Comparison of ENCODE assay signal across 31 mouse cellular contexts in genomic region chr1:151783403-151783802, GRCm38 (mm10).
"Had no signal": no experiment of that assay in that cellular context is flagged by ENCODE, and none has a peak within 500 bp of the region (broad histone marks: within the 10 kb centered on the region; RNA-seq: fewer than 3 reads in every experiment).

No protein-coding gene starts in this region.

- ATAC-seq: liver, embryonic 12.5 days; liver, postnatal 0 days; lung, postnatal 0 days; midbrain, embryonic 13.5 days; midbrain, embryonic 15.5 days; midbrain, embryonic 16.5 days had no signal

- H3K4me1 ChIP-seq: limb, embryonic 10.5 days; limb, embryonic 12.5 days; limb, embryonic 13.5 days; limb, embryonic 15.5 days; lung, embryonic 15.5 days; midbrain, embryonic 12.5 days; midbrain, embryonic 13.5 days; midbrain, embryonic 15.5 days; neural tube, embryonic 12.5 days had no signal

- H3K9ac ChIP-seq: limb, embryonic 12.5 days; limb, embryonic 13.5 days; limb, embryonic 15.5 days; liver, embryonic 12.5 days; liver, embryonic 13.5 days; liver, embryonic 14.5 days; liver, embryonic 15.5 days; liver, postnatal 0 days; lung, embryonic 14.5 days; lung, embryonic 15.5 days; midbrain, embryonic 12.5 days; midbrain, embryonic 13.5 days; midbrain, embryonic 15.5 days; neural tube, embryonic 12.5 days had no signal

- H3K27me3 ChIP-seq: limb, embryonic 12.5 days; limb, embryonic 13.5 days; limb, embryonic 15.5 days; liver, embryonic 12.5 days; liver, embryonic 13.5 days; liver, embryonic 15.5 days; lung, embryonic 15.5 days; megakaryocyte, embryonic 14.5 days; midbrain, embryonic 12.5 days; midbrain, embryonic 13.5 days; midbrain, embryonic 15.5 days; neural tube, embryonic 12.5 days had no signal

- H3K4me3 ChIP-seq: limb, embryonic 10.5 days; limb, embryonic 12.5 days; limb, embryonic 13.5 days; limb, embryonic 15.5 days; liver, embryonic 12.5 days; liver, embryonic 13.5 days; liver, embryonic 15.5 days; lung, embryonic 15.5 days; megakaryocyte, embryonic 14.5 days; midbrain, embryonic 10.5 days; midbrain, embryonic 12.5 days; midbrain, embryonic 13.5 days; midbrain, embryonic 15.5 days; myocyte; neural tube, embryonic 12.5 days had no signal

- H3K4me2 ChIP-seq: limb, embryonic 12.5 days; limb, embryonic 13.5 days; limb, embryonic 15.5 days; liver, embryonic 11.5 days; liver, embryonic 12.5 days; liver, embryonic 13.5 days; liver, embryonic 15.5 days; lung, embryonic 14.5 days; lung, embryonic 15.5 days; midbrain, embryonic 11.5 days; midbrain, embryonic 12.5 days; midbrain, embryonic 13.5 days; midbrain, embryonic 15.5 days; neural tube, embryonic 12.5 days had no signal

- H3K9me3 ChIP-seq: limb, embryonic 10.5 days; limb, embryonic 12.5 days; limb, embryonic 13.5 days; limb, embryonic 15.5 days; liver, embryonic 12.5 days; liver, embryonic 13.5 days; liver, embryonic 15.5 days; lung, embryonic 15.5 days; megakaryocyte, embryonic 14.5 days; midbrain, embryonic 10.5 days; midbrain, embryonic 12.5 days; midbrain, embryonic 13.5 days; midbrain, embryonic 15.5 days; neural tube, embryonic 12.5 days had no signal

- DNase-seq: left cerebral cortex, postnatal 4 days; liver; liver, embryonic 13.5 days; liver, postnatal 0 days; lung, adult 18-20 months; lung, adult 2 months; lung, embryonic 14.5 days; lung, postnatal 10 days; lung, postnatal 14 days; lung, postnatal 36 days; lung, postnatal 4 days; midbrain, embryonic 14.5 days had no signal

- H3K27ac ChIP-seq: limb, embryonic 10.5 days; limb, embryonic 12.5 days; limb, embryonic 13.5 days; limb, embryonic 15.5 days; liver, embryonic 12.5 days; liver, embryonic 13.5 days; liver, embryonic 14.5 days; liver, embryonic 15.5 days; lung, embryonic 15.5 days; midbrain, embryonic 10.5 days; midbrain, embryonic 12.5 days; midbrain, embryonic 13.5 days; midbrain, embryonic 15.5 days; neural tube, embryonic 12.5 days had no signal
